Mouse (Mus musculus) kidney, embryonic 15.5 days (tissue): ENCODE results near the gene Rnd1. TPM values are rescaled to one million over a fixed set of nuclear protein-coding genes. Genes with fewer than 3 reads are reported as not detected.

Source experiments
- ATAC-seq: fragments of 200-750 bp; cut with Nextera tagmentation; replicated peaks from 2 replicates; pipeline ENCODE4 v1.8.0; 2017; ENCODE audit warnings: moderate TSS enrichment; ENCODE audit not compliant: low FRiP score
- H3K27ac ChIP-seq: fragments of 300-500 bp; sonication (generic); 2 replicates; pipeline ENCODE4 v1.5.1; 2015; ENCODE audit warnings: mild to moderate bottlenecking, inconsistent platforms
- H3K27me3 ChIP-seq: fragments of 300-500 bp; sonication (generic); 2 replicates; pipeline ENCODE4 v1.6.1; 2015; ENCODE audit warnings: inconsistent platforms
- H3K36me3 ChIP-seq: fragments of 300-500 bp; sonication (generic); 2 replicates; pipeline ENCODE4 v1.6.1; 2015; ENCODE audit warnings: inconsistent platforms
- H3K4me1 ChIP-seq: fragments of 300-500 bp; sonication (generic); 2 replicates; pipeline ENCODE4 v1.6.1; 2015; ENCODE audit warnings: inconsistent platforms
- H3K4me2 ChIP-seq: fragments of 300-500 bp; sonication (generic); 2 replicates; pipeline ENCODE4 v1.6.1; 2015; ENCODE audit warnings: moderate library complexity, mild to moderate bottlenecking, inconsistent platforms
- H3K4me3 ChIP-seq: fragments of 300-500 bp; sonication (generic); replicated peaks from 2 replicates; pipeline ENCODE4 v1.5.1; 2015; ENCODE audit warnings: mild to moderate bottlenecking, inconsistent platforms
- H3K9ac ChIP-seq: fragments of 300-500 bp; sonication (generic); 2 replicates; pipeline ENCODE4 v1.6.1; 2015; ENCODE audit warnings: mild to moderate bottlenecking, inconsistent platforms
- H3K9me3 ChIP-seq: fragments of 300-500 bp; sonication (generic); replicated peaks from 2 replicates; pipeline ENCODE4 v1.6.1; 2016; ENCODE audit warnings: inconsistent platforms
- WGBS: fragments of 180-500 bp; shearing (Covaris S2); methylation state at CpG from one replicate; pipeline ENCODE4 v1.1.7; 2015; ENCODE audit warnings: mixed read lengths; 5-methylcytosine and 5-hydroxymethylcytosine counted together
- polyA plus RNA-seq: library from polyadenylated mRNA; unstranded; fragments of >200 nt; fragmentation: Nextera tagmentation; extraction: Ambion mirVana; gene quantifications from 2 replicates; pipeline ENCODE4 v1.2.1, GENCODE M21; 2015

Rnd1 gene
- polyA plus RNA-seq, 1 experiment from 2014 or later: 0.62 TPM

- 6% methylated on average over 40 of the region's 40 CpGs for WGBS
- Histone ChIP-seq H3K36me3 (no peaks in the 10 kb centered on the region), H3K27me3 (peaks cover 49% of the 10 kb centered on the region), H3K4me3 (peak overlapping the region; percentile 38), H3K4me2 (peak overlapping the region; percentile 68), H3K9me3 (no peaks in the 10 kb centered on the region), H3K27ac (no peak overlapping the region), H3K4me1 (peaks cover 16% of the 10 kb centered on the region), H3K9ac (peak overlapping the region; percentile 23; the same call in 1 of the 2 replicates)
- ATAC-seq: peak; percentile 83
Measured at GRCm38 (mm10) chr15:98699190-98700105, 22.2 kb upstream of the Rnd1 start.

- Histone ChIP-seq H3K27me3 (peaks cover 27% of the 10 kb centered on the region), H3K4me3 (no peak overlapping the region), H3K4me1 (peaks cover 23% of the 10 kb centered on the region), H3K27ac (no peak overlapping the region), H3K9ac (no peak overlapping the region), H3K4me2 (0 out of 2 replicates have a peak overlapping the region, but pooled peaks have one; percentile 8), H3K9me3 (no peaks in the 10 kb centered on the region), H3K36me3 (no peaks in the 10 kb centered on the region)
- no peak for ATAC-seq
- WGBS: 54% methylated on average over 8 of the region's 8 CpGs
Measured at GRCm38 (mm10) chr15:98696216-98696615, 19.0 kb upstream of the Rnd1 start.

GRCm38 (mm10) chr15:98695726-98696125, 18.5 kb upstream of the Rnd1 start:
- no peak overlapping the region for H3K9ac ChIP-seq
- peaks cover 23% of the 10 kb centered on the region for H3K27me3 ChIP-seq
- no peaks in the 10 kb centered on the region for H3K36me3 ChIP-seq
- H3K9me3 ChIP-seq: no peaks in the 10 kb centered on the region
- no peak overlapping the region for H3K27ac ChIP-seq
- 42% methylated on average over 9 of the region's 9 CpGs for WGBS
- H3K4me2 ChIP-seq: no peak overlapping the region
- no peak for ATAC-seq
- H3K4me3 ChIP-seq: no peak overlapping the region
- H3K4me1 ChIP-seq: peaks cover 23% of the 10 kb centered on the region

GRCm38 (mm10) chr15:98692171-98692715, 15.0 kb upstream of the Rnd1 start:
- no peaks in the 10 kb centered on the region for H3K9me3 ChIP-seq
- no peak overlapping the region for H3K4me2 ChIP-seq
- H3K27me3 ChIP-seq: peaks cover 8% of the 10 kb centered on the region; the same call in 1 of the 2 replicates
- no peaks in the 10 kb centered on the region for H3K36me3 ChIP-seq
- 0 out of 2 replicates have a peak, but pooled peaks have one; percentile 41 for ATAC-seq
- H3K9ac ChIP-seq: no peak overlapping the region
- H3K4me1 ChIP-seq: peaks cover 17% of the 10 kb centered on the region
- peak overlapping the region; percentile 52 for H3K27ac ChIP-seq
- 28% methylated on average over 11 of the region's 11 CpGs for WGBS
- no peak overlapping the region for H3K4me3 ChIP-seq

DNA sequence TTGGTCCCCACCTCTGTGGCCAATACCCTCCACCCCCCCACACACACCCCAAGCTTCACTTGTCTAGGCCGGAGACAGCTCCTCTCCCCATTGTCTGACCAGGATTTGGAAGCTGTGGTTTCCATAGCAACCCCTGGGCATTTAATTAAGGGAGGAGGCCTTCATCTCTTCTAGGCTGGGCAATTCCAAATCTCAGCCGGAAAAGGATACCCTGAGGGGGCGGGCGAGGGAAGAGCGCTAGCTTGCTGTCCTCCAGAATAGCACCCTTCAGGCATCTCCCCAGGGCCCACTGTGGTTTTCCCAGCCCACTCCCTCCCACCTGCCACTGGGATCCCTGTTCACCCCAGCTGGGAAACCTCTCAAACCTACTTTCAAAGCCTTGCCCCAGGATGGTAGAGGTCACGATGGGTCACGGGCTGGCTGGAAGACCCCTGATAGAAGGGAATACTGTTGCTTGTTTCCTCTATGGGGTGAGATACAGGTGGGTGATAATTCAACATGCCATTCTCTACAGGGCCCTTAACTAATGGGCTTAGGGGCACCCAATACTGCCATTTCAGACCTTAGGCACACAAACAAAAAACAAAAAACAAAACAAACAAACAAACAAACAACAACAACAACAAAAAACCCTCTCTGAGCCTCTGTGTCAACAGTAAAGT, 14.4 kb upstream of the Rnd1 start:
- Histone ChIP-seq H3K27ac (peak overlapping the region; percentile 52), H3K9me3 (no peaks in the 10 kb centered on the region), H3K4me1 (peaks cover 17% of the 10 kb centered on the region), H3K4me2 (no peak overlapping the region), H3K9ac (no peak overlapping the region), H3K36me3 (no peaks in the 10 kb centered on the region), H3K27me3 (peaks cover 8% of the 10 kb centered on the region; the same call in 1 of the 2 replicates), H3K4me3 (no peak overlapping the region)
- no peak for ATAC-seq
- 34% methylated on average over 7 of the region's 7 CpGs for WGBS

DNA sequence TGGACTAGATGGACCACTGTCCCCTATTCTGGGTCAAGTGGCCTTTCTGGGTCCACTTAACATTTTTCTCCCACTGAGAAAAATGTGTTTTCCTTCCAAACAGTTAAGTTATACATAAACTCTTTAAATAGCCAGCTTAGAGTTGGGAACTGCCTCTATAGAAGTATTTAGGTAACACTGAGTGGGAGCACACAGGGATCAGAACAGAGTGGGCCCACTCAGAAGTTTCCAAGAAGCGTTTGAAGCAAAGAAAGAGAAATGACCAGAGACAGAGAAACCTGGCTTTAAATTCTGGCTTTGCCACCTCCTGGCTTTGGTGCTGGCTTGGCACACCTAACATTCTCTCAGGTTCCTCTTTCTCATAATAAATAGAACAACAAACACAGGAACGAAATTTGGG, 12.4 kb upstream of the Rnd1 start:
- Histone ChIP-seq H3K27me3 (peaks cover 8% of the 10 kb centered on the region; the same call in 1 of the 2 replicates), H3K9ac (no peak overlapping the region), H3K4me3 (no peak overlapping the region), H3K36me3 (no peaks in the 10 kb centered on the region), H3K27ac (no peak overlapping the region), H3K9me3 (no peaks in the 10 kb centered on the region), H3K4me2 (no peak overlapping the region), H3K4me1 (peaks cover 13% of the 10 kb centered on the region)
- 90% methylated on average over 2 of the region's 2 CpGs for WGBS
- ATAC-seq: no peak

DNA sequence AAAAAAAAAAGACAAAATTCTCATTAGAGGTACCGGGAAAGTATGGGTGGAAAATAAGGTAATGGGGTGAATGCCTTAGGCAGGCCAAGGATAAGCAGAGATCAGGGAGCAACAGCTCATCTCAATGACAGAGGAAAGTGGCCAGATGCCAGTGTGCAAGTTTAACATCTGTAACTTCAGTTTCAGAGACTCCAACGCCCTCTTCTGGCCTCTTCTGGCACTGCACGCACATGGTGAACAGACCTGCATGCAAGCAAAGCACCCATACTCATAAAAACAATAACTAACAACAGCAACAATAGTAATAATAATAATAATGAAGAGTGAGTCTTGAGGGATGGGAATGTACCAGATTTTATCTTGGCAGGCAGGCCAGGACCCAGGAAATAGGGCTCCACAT, 8.7 kb upstream of the Rnd1 start:
- no peak overlapping the region for H3K4me3 ChIP-seq
- H3K4me2 ChIP-seq: no peak overlapping the region
- no peak overlapping the region for H3K9ac ChIP-seq
- H3K9me3 ChIP-seq: no peaks in the 10 kb centered on the region
- no peak overlapping the region for H3K27ac ChIP-seq
- no peak for ATAC-seq
- 67% methylated on average over 3 of the region's 3 CpGs for WGBS
- peaks cover 21% of the 10 kb centered on the region for H3K27me3 ChIP-seq
- H3K4me1 ChIP-seq: peaks cover 2% of the 10 kb centered on the region; the same call in 1 of the 2 replicates
- H3K36me3 ChIP-seq: no peaks in the 10 kb centered on the region

DNA sequence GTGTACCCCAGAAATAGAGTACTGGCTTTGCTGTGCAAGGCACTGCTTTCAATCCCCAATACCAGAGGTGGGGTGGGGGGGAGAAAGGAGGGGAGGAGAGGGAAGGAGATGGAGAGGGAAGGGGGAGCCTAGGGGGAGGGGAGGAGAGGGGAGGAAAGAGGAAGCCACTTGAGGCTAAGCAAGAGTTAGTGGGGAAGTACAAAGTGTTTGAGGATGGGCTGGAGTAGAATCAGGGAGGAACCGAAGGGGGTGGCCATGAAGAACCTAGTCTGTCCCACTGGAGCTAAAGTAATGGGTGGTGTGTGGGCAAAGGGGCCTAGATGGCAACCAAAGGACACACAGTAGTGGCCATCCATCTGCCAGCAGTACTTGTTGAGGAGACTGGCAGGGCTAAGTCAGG, 6.5 kb upstream of the Rnd1 start:
- Histone ChIP-seq H3K4me2 (no peak overlapping the region), H3K4me1 (0 out of 2 replicates have a peak, but pooled peaks cover 2% of the 10 kb centered on the region), H3K4me3 (no peak overlapping the region), H3K27me3 (peaks cover 33% of the 10 kb centered on the region), H3K9ac (no peak overlapping the region), H3K27ac (no peak overlapping the region), H3K9me3 (no peaks in the 10 kb centered on the region), H3K36me3 (no peaks in the 10 kb centered on the region)
- ATAC-seq: no peak
- 95% methylated on average over 1 of the region's 1 CpGs for WGBS

DNA sequence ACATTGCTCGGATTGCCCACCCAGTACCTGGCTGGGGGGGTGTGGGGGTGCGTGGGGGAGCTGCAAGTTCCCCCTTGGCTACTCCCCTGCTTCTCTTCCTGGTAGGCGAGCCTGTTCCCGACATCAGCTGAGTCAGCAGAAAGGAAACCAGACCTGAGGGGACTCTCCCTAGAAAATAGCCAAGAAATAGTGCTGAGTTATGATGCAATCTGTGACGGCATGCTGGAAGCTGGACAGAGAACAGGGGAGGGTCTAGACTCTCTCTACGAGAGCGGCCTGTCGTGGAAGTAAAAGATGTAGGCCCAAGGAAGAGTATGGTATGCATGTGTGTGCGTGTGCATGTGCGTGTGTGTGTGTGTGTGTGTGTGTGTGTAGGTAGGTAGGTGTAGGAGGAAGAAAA, 5.9 kb upstream of the Rnd1 start:
- Histone ChIP-seq H3K9ac (no peak overlapping the region), H3K4me1 (0 out of 2 replicates have a peak, but pooled peaks cover 2% of the 10 kb centered on the region), H3K27ac (no peak overlapping the region), H3K9me3 (no peaks in the 10 kb centered on the region), H3K4me2 (no peak overlapping the region), H3K36me3 (no peaks in the 10 kb centered on the region), H3K4me3 (no peak overlapping the region), H3K27me3 (peaks cover 36% of the 10 kb centered on the region)
- no peak for ATAC-seq
- WGBS: 50% methylated on average over 10 of the region's 10 CpGs

- Histone ChIP-seq H3K4me3 (no peak overlapping the region), H3K9me3 (no peaks in the 10 kb centered on the region), H3K36me3 (no peaks in the 10 kb centered on the region), H3K27me3 (peaks cover 39% of the 10 kb centered on the region), H3K27ac (no peak overlapping the region), H3K9ac (no peak overlapping the region), H3K4me2 (no peak overlapping the region), H3K4me1 (peaks cover 11% of the 10 kb centered on the region)
- 75% methylated on average over 7 of the region's 7 CpGs for WGBS
- ATAC-seq: no peak
Measured at GRCm38 (mm10) chr15:98681633-98682032, 4.4 kb upstream of the Rnd1 start.

- no peak overlapping the region for H3K4me3 ChIP-seq
- H3K9me3 ChIP-seq: no peaks in the 10 kb centered on the region
- H3K4me2 ChIP-seq: no peak overlapping the region
- H3K27ac ChIP-seq: no peak overlapping the region
- ATAC-seq: no peak
- H3K36me3 ChIP-seq: no peaks in the 10 kb centered on the region
- H3K9ac ChIP-seq: no peak overlapping the region
- peaks cover 21% of the 10 kb centered on the region for H3K4me1 ChIP-seq
- peaks cover 48% of the 10 kb centered on the region for H3K27me3 ChIP-seq
- 86% methylated on average over 8 of the region's 8 CpGs for whole genome bisulfite sequencing
Measured at GRCm38 (mm10) chr15:98680660-98681059, 3.4 kb upstream of the Rnd1 start.

DNA sequence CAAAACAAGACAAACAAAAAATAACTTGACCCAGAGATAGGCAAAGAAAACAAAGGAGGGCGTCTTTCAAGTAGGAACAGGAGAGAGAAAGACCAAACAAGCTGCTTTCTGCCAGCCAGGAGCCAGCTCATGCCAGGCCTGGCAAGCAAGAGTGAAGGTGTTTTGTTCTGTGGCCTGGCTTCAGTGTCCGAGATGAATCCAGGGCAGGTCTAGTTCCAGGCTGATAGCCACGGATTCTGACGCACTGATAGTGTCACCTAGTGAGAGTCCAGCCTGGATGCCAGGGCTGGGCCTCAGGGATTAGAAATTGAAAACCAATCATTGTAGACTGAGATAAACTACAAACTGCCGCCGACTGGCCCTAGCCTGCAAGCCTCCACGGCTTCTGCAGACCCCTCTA, 716 bp upstream of the Rnd1 start:
- Histone ChIP-seq H3K36me3 (no peaks in the 10 kb centered on the region), H3K27ac (no peak overlapping the region), H3K4me1 (peaks cover 34% of the 10 kb centered on the region), H3K27me3 (peaks cover 72% of the 10 kb centered on the region), H3K4me3 (no peak overlapping the region), H3K9me3 (no peaks in the 10 kb centered on the region), H3K4me2 (no peak overlapping the region), H3K9ac (no peak overlapping the region)
- ATAC-seq: no peak
- 67% methylated on average over 7 of the region's 7 CpGs for WGBS
